Mouse (Mus musculus): ENCODE results near the gene Tifa. TPM values are rescaled to one million over a fixed set of nuclear protein-coding genes. Genes with fewer than 3 reads are reported as not detected.

Tifa gene
- 1 to 10 TPM; 3.8 to 6.3 TPM for total RNA-seq (2021)
- long read RNA-seq, experiment 1, transcript Tifa-201 (3 exons, 2,245 nt), result major isoform, 6 of 8 reads
- long read RNA-seq, experiment 1, partial matches to known transcripts, result 0 of 8 reads
- long read RNA-seq, experiment 1, other reads (novel, unspliced or antisense), result 1 of 8 reads
- long read RNA-seq, experiment 2, partial matches to known transcripts, result 0 of 4 reads
- long read RNA-seq, experiment 2, other reads (novel, unspliced or antisense), result 0 of 4 reads

DNA sequence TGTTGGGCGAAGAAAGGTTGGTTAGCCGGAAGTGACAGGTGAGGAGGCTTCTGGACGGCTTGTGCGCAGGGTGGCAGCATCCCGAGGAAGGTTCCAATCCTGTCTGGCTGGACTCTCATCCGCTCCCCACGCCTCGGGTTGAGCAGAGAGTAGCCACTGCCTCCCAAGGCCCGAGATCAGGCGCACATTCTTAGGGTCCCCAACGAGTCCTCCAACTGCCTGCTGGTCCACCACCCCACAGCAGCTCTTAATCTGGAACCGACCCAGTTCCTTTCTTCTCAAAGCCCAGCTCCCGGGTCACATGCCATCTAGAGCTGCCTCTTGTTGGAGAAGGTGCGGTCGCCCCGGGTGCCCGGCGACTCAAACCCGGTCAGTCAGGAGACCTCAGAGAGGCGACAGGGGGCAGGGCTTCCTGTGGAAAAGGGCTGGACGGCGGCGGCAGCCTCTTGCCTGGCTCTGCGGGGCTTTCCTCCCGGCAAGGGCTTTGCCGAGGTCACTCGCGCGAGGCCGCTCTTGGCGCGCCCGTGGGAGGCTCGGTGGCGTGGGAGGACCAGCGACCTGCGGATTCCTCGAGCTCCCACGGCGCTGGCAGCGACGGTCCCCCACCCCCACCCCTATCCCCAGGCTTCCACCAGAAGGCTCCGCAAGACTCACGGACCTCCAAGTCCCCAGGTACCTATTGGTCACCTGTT lies at the start of gene Tifa:
Tifa (plus strand) TSS at position 306 of the 692 bp plus-strand sequence.
- intact Hi-C loops (cut with DNase I), result loop anchor here (5.0 kb wide), 1 partner anchor 158 kb away; no protein-coding TSS in a partner anchor
- peak; percentile 26 to 44 for DNase-seq (ENCODE audit: low spot score in 2 of 2)

DNA sequence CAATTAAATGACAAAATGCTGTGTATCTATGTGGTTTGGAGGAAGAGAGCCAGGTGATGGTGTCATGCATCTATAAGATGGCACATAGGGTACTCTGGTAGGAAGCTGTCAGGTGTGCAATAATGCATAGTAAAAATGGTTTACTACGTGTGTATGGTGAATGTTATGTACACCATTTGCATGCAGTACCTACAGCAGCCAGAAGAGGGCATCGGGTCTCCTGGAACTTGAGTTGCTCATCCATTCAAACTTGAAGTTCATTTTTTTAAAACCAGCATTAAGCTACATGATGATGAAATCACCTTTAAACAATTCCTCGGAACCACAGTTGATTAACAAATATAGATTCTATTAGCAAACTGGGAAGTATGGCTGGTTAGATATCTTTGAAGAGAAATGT lies 48.1 kb upstream of the Tifa start:
- intact Hi-C loops (cut with DNase I), result no loop called here
- DNase-seq (ENCODE audit: low spot score in 2 of 2), result no peak

DNA sequence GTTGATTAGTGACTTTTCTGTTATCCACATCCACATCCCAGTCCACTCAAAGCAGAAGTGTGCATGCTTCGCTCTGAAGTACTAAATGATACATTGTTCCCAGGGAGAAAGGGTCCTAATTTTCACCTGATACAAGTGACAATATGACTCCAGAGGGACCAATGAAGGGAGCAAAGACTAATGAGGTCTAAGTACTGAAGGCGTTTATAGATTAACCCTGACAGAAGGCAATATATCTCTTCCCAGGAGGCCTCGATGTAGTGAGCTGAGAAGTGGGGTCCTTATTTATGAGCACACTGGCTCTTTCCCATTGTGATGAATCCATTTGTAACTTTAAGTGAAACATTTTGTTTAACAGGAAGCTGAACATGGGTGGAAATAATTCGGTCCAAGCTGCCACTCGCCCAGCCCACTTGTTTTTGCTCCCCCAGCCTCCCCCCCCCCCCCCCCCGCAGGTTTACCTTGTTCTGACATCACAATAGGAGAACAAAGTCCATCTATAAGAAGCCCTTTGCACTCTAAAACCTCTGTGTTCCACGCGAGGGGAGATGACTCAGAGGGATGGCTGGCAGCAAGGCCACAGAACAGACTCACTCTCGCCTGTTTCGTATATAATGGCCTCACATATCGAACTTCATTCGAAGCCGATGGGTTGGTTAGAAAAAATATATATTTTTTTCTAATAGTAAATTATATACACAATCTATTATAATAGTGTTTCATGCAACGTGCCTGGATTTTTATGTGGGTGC lies 45.8 kb upstream of the Tifa start:
- DNase-seq (ENCODE audit: low spot score in 2 of 2), result no peak
- intact Hi-C loops (cut with DNase I), result no loop called here

GRCm38 (mm10) chr3:127745504-127745903 lies 44.1 kb upstream of the Tifa start:
- no peak for DNase-seq (ENCODE audit: low spot score in 2 of 2)
- intact Hi-C loops (cut with DNase I), result no loop called here

DNA sequence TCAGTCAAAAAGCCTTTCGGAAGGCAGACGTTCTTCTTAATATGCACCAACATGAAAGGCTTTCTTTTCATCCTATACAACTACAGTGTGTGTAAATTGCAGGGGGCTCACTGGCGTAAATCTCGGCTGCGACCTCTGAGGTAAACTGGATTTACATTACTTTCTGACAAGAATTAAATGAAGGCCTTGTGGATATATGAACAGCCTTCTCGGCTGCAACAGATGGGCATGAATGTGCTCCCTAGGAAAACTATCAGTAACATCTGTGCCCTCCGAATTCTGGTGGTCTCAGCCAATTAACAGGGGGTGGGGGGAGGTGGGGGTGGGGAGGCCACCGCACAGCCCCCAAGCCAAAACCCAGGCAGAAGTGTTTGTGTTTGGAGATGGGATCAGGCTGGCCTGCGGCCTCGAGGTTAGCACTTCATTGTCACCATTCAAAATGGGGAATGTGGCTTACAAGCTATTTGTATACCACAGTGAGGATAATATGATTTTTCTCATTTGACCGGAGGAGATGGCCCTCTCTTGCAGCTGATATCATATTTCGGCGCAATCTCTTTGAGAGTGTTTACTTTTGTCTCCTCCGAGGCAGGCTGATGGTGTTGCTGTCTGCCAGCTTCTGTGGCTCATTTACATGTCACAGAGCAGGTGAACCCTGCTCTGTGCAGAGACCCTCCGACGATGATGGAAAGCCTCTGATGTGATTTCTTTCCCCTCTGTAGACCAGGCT lies 43.5 kb upstream of the Tifa start:
- intact Hi-C loops (cut with DNase I), result no loop called here
- DNase-seq (ENCODE audit: low spot score in 2 of 2), result no peak

- intact Hi-C loops (cut with DNase I), result no loop called here
- DNase-seq (ENCODE audit: low spot score in 2 of 2), result no peak
Measured at GRCm38 (mm10) chr3:127748644-127749043, 41.0 kb upstream of the Tifa start.

DNA sequence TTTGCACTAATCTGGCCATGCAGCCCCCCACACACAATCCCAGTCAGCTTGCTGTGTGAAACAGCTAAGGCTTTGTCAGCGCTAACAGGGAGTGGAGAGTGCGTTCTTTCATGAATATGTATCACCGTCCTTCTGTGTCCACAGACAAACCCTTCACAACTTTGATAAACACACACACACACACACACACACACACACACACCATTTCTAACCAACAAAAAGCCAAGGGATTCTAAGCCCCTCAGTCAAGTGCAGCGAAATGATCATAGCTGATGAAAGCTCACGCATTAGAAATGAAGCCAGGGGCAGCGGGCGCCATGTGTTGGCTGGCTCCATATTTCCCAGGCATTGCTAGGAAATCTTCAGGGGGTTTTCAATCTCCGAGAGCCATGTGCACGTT lies 40.3 kb upstream of the Tifa start:
- intact Hi-C loops (cut with DNase I), result no loop called here
- DNase-seq (ENCODE audit: low spot score in 2 of 2), result no peak

DNA sequence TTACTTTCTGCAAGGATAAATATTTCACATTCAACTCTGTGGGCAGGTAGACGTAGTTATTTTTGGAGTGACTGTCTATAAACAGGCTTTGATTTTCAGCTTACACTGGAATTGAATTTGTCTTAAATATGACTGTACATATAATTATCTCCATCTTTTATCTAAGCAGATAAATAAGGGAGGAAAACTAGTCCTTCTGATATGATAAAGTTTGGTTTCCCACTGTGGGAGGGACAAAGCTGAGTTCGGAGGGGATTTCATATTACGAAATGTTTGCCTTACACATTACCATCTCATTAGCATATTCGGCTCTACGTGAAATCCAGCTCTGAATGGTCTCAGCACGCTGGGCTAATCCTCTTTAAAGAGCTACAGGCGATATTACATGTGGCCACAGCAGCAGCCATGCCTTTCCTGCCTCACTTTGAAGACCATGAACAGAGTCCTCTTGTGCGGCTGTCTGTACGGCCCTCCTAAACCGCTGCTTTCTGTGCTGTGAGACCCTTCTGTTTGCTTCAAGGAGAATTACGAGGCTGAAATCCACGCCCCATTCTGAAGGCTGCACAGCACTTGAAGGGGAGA lies 39.5 kb upstream of the Tifa start:
- intact Hi-C loops (cut with DNase I), result no loop called here
- DNase-seq (ENCODE audit: low spot score in 2 of 2), result no peak

- no peak for DNase-seq (ENCODE audit: low spot score in 2 of 2)
- intact Hi-C loops (cut with DNase I), result no loop called here
Measured at GRCm38 (mm10) chr3:127756458-127756857, 33.1 kb upstream of the Tifa start.

GRCm38 (mm10) chr3:127757886-127758301 lies 31.7 kb upstream of the Tifa start:
- no peak for DNase-seq (ENCODE audit: low spot score in 2 of 2)
- intact Hi-C loops (cut with DNase I), result loop anchor here (2.0 kb wide), 2 partner anchors 133 to 185 kb away; no protein-coding TSS in a partner anchor

DNA sequence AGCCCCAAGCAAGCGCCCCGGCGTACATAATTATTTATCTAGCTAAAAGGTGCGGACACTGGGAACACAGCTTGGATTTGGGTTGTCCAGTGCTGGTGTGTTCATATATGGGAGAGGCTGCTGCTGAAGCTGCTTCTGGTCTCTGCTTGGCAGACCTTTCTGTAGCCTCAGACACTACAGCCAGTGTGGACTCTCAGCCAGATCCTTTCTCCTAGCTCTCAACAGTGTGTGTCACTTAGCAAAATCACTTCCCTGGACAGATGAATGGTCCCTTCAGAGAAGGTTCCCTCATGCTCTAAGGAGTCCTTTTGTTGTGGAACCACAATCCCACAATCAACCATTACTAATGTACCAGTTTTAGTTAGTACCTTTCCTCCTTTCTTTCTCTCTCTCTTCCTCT lies 30.8 kb upstream of the Tifa start:
- intact Hi-C loops (cut with DNase I), result loop anchor here (2.0 kb wide), 2 partner anchors 134 to 186 kb away; no protein-coding TSS in a partner anchor
- no peak for DNase-seq (ENCODE audit: low spot score in 2 of 2)

- DNase-seq (ENCODE audit: low spot score in 2 of 2), result peak; percentile 53 to 72
- intact Hi-C loops (cut with DNase I), result loop anchor here (2.0 kb wide), 2 partner anchors 134 to 186 kb away; no protein-coding TSS in a partner anchor
Measured at GRCm38 (mm10) chr3:127759212-127759611, 30.4 kb upstream of the Tifa start.

DNA sequence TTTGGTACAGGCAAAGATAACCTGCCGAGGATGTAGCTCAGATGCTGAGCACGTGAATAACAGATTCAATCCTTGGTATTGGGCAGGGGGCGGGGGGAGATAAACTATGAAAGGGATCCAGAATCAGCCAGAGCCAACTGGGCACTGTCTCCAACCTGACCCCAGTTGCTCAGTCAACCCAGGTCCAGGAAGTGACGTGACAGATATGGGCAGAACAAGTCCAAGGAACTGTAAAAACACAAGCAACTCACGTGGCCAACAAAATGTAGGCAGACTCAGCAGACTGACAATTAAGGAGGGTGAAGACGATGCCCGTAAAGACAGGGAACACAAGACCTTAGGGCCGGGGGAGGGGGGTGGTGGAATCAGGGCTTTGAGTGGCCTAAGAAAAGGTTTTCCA lies 27.2 kb upstream of the Tifa start:
- DNase-seq (ENCODE audit: low spot score in 2 of 2), result no peak
- intact Hi-C loops (cut with DNase I), result loop anchor here (2.0 kb wide), 1 partner anchor 190 kb away; no protein-coding TSS in a partner anchor

- peak; percentile 59 to 70 for DNase-seq (ENCODE audit: low spot score in 2 of 2)
- intact Hi-C loops (cut with DNase I), result loop anchor here (2.0 kb wide), 1 partner anchor 190 kb away; no protein-coding TSS in a partner anchor
Measured at GRCm38 (mm10) chr3:127763076-127763612, 26.5 kb upstream of the Tifa start.

GRCm38 (mm10) chr3:127764541-127764940 lies 25.1 kb upstream of the Tifa start:
- intact Hi-C loops (cut with DNase I), result no loop called here
- no peak for DNase-seq (ENCODE audit: low spot score in 2 of 2)

- intact Hi-C loops (cut with DNase I), result no loop called here
- DNase-seq (ENCODE audit: low spot score in 2 of 2), result no peak
Measured at GRCm38 (mm10) chr3:127765971-127766370, 23.6 kb upstream of the Tifa start.

GRCm38 (mm10) chr3:127769146-127769545 lies 20.5 kb upstream of the Tifa start:
- DNase-seq (ENCODE audit: low spot score in 2 of 2), result no peak
- intact Hi-C loops (cut with DNase I), result no loop called here

GRCm38 (mm10) chr3:127780021-127780644 lies 9.5 kb upstream of the Tifa start, which contains the start of gene Alpk1:
Gene Alpk1 (minus strand): TSS chr3:127780527.
- intact Hi-C loops (cut with DNase I), result no loop called here

More at GRCm38 (mm10) chr3:127780021-127780644, 9.5 kb upstream of the Tifa start, which contains the start of gene Alpk1:
- DNase-seq (ENCODE audit: low spot score in 2 of 2), result peak; percentile 53 to 59
